Mouse (Mus musculus) cerebellum, adult 9-10 months (tissue): ENCODE measurements around the gene Gpr137c.

Experiments
- DNase-seq: peaks from one replicate; pipeline ENCODE4 v3.0.0; 2022

Gpr137c gene

DNA sequence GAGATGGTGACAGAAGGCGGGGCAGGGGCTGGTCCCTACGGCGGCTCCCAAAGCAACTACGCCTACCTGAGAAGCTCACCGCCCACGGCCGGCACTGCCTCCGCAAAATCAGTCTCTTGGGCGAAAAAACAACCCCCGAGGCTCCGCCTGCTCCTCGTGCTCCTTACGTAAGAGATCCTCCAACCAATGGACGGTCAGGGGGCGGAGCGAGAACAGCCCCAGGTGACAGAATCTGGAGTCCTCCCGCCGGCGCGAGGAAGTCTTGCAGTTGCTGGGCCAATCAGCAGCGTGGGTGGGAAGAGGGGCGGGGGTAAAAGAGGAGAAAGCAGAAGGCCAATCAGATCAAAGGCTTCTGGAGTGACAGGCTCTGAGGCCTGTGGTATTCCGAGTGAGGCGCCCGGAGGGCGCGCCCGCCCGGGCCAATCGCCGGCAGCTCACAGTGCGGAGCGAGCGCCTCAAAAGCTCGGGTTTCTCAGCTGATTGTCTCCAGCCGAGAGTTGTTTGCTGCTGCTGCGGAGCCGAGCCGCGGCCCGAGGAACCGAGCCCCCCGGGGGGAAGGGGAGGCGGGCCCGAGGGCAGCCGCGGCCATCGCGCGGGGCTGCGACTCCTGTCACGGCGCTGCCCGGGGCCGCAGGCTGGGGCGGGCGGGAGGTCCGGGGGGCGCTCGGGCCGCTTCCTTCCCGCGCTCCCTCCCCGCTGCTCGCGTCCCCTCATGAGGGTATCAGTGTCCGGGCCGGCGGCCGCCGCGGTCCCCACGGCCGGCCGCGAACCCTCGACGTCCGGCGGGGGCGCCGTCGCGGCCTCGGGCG lies at the start of gene Gpr137c:
Gpr137c (plus strand) TSS at position 437 of the 809 bp plus-strand sequence.
- peak; percentile 100 for DNase-seq

DNA sequence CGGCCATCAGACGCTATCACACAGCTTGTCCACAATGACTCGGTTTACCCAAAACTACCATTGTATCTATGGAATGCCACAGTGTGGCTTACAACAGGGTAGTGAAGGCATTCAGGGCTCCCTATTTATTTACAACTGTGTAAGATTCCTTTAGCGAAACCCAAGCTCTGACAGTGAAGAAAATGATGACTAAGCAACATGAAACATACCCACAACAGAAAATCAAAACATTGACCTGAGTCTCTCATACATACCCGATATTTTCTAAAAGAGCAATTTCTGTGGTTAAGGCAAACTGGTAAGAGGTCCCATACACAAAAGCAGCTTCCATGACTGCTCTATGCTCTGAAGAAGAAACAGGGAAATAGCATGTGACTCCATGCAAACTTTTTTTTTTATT lies 47.3 kb upstream of the Gpr137c start:
- no peak for DNase-seq

DNA sequence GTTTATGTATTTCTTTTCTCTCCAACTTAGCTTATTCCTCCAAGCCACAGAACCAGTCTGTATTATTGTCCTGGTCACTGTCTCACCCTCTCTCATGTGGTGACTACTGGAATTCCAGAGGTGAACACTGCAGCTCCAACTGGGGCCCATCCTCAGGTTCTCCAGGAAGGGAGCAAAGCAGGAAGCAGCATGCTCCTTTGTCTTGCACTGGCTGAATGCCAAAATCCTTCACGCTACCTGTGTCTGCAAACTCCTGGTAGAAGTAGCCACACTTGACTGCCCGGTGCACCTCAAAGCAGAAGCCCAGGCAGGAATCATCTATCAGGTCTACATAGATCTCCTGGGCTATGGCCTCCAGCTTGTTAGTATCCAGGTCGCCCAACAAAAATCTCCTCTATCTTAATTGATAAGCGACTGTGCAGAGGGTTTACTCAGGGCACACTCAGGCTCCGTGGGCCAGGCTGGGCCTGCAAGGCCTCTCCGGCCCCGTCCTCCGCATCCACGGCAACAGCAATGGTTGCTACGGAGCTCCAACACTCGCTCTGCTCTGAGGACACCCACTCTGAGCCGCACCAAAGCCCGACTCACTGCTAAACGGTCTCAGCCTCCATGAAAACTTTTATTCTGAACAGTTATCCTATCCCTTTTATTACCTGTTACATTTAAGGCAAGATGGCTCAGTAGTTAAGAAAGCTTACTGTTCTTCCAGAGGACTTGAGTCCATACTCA lies 44.3 kb upstream of the Gpr137c start:
- no peak for DNase-seq

DNA sequence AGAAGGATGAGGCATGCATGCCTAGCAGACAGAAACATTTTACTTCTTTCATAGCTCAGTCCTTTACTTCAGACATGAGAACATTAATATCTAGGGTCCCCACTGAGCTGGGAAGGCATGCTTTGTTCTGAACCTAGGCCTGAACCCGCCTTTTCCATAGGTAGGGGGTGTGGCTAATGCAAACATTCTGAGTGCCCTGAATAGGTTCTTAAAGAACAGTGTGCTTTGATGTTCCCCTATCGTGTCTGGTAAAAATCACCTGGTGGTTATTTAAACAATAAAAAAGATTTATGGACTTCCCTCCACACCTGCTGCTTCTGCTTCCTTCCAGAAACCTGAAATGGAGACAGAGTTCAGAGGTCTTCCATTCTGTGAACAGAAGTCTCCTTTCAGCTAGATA lies 40.3 kb upstream of the Gpr137c start:
- no peak for DNase-seq

DNA sequence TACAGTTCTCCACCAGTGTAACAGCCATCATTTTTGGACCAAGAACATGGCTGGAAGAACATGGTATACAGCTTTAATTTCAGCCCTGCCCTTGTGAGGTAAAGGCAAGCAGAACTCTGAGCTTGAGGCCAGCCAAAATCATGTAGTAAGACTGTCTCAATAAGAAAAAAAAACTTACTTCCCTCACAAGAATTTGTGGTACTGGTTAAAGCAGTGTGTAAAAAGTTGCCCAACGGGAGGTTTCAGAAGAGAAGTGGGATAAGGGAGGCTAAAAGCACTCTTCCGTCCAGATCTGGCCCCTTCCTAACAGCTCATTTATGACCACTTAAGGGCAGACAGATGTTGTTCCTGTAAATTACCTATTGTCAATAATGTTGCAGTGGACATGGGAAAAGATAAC lies 39.9 kb upstream of the Gpr137c start:
- DNase-seq = no peak

DNA sequence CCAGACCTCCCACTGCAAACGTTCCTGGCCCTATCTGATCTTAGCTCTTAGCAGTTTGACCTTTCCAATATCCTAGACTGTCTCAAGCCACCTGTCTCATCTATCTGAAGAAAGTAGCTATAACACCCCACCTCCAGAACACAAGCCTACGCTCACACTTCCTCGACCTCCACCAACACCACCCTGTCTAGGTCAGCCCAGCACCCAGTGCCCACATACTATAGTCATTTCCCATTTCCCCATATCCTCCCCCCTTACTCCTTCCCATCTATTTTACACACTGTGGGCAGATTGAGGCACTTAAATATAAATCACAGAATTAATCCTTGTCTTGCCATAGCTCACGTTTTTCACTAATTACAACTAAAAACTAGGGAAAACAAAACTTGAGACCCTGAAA lies 37.9 kb upstream of the Gpr137c start:
- DNase-seq = no peak

DNA sequence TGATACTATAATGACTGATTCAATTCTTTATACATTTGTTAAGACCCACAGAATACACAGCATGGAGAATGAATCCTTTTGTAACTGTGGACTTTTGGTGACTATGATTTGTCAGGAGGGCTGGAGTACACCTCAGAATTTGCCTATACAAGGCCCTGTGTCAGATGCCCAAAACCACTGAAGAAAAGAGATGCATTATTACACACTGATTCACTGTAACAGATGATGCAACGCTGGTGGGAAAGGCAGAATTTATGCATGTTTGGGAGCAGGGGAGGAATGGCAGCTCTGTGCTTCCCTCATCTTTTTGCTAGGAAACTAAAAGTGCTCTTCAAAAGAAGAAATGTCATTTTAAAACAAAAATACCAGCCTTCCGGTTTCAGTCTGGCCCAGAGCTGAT lies 28.5 kb upstream of the Gpr137c start:
- no peak for DNase-seq

DNA sequence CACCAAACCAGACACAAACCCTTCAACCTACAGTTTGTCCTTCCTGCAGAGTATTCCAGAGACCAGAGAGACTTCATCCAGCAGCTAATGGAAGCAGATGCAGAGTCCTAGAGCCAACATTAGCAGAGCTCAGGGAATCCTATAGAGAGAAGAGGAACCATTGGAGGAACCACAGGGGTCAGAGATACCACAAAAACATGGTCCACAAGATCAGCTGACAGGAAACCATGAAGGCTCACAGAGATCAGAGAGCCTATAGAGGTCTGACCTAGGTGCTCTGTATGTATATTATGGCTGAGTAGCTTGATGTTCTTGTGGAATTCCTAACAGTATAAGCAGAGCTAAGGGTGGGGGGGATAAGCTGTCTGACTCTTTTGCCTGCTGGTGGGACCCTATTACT lies 18.9 kb upstream of the Gpr137c start:
- DNase-seq = no peak

DNA sequence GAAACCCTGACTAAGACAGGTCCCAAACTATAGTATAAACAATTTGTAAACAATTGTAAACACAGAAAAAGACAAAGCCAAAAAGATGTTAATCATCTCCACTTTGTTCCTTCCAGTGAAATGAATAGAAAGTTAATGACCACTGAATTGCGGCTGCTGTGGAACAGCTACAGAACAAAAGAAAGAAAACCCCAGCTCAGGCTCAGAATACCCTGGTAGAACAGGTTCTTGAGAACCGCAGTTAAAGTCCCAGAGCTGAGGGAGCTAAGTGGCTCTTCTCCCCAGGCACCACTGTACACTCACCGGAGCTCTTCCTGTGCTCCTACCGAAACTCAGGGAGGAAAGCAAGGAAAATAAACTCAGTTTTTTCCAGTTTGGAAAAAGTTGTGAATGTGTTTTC lies 8.8 kb upstream of the Gpr137c start:
- no peak for DNase-seq

DNA sequence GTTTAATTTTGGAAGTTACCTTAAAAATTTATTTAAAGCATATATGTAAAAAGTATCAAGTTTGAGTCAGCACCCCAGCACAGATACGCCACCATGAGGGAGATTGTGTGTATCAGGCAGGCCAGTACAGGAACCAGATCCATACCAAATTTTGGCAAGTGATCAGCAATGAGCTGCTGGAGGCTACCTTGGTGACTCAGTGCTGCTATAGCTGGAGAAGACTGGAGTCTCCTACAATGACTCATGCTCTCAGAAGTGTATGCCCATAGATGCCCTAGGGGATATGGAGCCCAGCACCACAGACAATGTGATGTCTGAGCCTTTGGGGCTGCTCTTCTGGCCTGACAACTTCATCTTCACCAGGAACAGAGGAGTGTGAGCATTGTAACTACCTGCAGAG lies 8.1 kb upstream of the Gpr137c start:
- no peak for DNase-seq

DNA sequence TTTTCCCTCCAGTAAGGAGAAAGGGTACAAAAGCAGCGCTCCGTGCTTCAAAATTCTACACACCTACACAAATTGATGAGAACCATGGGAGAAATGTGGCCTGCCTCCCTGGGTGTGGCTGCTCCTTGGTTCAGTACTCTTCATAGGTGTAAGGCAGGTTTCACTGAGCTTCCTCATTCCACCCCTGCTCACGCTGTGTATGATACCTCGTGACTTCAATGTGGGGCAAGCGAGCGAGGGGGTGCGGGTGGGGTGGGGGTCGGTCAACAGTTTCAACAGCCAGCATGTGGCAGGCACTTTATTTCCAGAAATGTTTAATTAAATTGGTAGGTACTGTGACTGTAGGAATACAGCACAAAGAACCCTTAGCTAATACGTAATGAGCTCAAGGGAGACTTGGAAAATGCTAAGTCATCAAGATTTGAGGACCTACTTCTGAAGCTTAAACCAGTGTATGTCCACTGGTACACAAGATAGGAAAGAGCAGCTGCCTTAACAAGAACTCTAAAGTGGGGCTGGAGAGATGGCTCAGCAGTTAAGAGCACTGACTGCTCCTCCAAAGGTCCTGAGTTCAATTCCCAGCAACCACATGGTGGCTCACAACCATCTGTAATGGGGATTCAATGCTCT lies 2.7 kb upstream of the Gpr137c start:
- no peak for DNase-seq

DNA sequence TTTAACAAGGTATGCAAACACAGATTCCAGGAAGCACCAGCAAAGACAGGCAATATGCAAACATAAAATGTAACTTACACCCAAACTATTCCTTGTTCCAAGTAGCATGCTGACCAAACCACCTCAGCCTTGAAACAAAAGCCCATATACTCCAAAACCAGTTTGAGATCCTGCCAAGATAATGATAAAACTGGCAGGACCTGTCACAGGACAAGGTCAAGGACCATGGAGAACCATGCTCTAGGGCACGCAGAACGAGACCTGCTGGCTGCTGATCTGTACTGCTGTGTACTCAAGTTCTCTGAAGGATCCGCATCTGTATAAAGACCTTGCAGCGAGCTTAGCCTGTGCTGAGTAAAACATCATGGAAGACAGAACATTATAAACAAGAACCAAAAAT lies 1.8 kb upstream of the Gpr137c start:
- DNase-seq = peak; percentile 51

DNA sequence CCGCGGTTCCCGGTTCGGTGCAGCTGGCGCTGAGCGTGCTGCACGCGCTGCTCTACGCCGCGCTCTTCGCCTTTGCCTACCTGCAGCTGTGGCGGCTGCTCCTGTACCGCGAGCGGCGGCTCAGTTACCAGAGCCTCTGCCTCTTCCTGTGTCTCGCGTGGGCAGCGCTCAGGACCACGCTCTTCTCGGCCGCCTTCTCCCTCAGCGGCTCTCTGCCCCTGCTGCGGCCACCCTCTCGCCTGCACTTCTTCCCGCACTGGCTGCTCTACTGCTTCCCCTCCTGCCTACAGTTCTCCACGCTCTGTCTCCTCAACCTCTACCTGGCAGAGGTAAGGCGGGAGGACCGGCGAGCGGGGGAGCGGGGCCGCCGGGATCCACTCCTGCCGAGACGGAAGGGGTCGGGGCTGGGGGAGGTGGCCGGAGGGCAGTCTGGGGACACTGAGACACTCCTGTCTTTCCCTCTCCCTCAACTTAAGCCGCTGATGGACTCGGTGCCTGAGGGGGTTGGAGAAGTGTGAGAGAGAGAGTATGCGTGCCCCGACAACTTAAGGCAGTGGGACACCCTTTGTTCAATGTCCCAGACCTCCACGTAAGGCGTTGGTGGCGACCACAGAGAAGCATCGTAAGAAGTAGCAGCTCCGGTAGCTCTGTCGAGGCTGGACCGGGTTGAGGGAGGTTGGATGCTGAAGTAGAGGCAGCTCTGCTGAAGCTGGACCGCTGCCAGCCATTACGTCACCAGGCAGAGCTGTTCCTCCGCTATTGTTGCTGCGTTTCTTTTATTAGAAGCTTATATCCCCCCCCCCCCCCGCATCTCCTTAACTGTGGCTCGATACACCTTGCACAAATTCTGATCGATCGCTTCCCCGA lies 806 bp downstream of the Gpr137c start, which contains the start of gene Txndc16:
Txndc16 (minus strand) TSS at position 239 of the 867 bp plus-strand sequence.
- DNase-seq = peak; percentile 91

DNA sequence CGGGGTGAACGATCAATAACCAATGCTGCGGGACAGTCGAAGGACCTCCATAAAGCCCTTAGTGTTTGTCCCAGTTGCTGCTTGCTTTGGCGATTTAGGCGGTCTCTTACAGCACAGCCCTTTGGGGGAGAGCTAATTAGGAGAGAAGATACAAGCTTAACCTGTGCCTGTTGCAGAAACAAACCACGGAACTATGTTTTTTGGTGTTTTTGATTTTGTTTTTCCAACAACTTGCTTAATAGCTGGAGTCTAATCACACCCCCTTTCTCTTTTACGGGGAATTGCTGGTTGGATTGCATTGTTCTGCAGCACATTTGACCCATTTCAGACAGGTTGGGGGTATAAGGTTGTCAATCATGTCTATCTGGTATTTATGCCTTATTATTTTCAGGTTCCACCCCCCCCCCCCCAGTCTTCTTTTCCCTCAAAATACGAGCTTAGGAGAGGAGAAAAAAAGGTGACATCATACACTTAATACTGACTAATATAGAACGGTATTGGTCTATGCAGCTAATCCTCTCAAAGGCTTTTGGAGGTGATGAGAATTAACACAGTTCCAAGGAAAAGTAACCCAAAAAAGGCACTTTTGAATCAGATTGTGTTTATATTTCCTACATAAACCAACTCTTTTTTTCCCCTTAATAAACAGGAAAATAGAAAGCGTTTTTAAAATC lies 1.6 kb downstream of the Gpr137c start:
- DNase-seq = no peak

DNA sequence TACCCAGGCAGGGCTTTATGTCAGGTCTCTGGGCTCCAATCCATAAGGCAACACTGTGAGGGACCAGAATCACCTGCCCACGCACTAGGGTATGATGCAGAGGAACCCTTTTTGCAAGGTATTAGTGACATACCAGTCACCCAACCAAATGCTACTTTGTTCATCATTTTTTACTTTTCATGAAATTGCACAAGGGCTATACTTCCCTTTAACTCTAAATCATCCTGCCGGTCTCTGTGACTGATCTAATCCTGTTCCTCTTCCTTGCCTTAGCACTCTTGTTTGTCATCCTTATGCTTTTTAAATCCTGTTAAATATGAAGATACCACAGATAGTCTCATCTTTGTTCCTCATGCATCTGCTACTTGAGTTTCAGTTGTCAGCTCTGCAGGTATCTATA lies 19.5 kb downstream of the Gpr137c start:
- DNase-seq = no peak

DNA sequence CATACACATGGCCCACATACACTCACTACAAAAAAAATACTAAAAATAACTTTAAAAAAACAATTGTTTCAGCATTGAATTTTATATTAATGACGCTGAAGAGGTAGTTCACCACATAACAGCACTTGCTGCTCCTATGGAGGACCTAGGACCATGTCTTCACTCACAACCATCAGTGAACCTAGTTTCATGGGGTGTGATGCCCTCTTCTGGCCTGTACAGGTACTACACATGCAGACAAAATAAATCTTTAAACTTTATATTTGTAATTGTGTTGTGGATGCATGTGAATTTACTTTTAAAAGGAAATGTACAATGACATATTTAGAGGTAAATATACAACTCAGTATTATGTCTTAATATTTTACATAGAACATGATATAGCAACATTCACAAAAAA lies 22.1 kb downstream of the Gpr137c start:
- DNase-seq = no peak

DNA sequence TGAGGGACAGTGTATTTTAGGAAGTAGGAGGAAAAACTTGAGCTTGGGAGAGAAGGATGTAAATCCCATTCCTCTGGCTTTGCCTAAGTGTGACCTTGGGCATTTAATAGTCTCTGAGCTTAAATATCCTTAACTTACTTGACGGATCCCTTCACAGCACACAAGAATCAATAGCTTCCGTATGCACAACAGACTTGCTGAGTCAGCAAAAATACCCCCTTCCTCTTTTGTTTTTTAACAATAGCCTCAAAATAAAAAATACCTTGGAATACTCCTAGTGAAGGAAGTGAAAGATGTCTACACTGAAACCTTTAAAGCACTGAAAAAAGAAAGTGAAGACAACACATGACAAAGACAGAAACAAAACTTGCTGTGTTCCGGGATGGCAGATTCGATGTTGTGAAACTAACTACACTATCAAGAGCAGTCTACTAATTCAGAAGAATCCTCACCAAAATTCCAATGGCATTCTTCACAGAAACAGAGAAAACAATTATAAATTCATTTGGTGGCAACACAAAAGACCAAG lies 32.1 kb downstream of the Gpr137c start:
- no peak for DNase-seq

DNA sequence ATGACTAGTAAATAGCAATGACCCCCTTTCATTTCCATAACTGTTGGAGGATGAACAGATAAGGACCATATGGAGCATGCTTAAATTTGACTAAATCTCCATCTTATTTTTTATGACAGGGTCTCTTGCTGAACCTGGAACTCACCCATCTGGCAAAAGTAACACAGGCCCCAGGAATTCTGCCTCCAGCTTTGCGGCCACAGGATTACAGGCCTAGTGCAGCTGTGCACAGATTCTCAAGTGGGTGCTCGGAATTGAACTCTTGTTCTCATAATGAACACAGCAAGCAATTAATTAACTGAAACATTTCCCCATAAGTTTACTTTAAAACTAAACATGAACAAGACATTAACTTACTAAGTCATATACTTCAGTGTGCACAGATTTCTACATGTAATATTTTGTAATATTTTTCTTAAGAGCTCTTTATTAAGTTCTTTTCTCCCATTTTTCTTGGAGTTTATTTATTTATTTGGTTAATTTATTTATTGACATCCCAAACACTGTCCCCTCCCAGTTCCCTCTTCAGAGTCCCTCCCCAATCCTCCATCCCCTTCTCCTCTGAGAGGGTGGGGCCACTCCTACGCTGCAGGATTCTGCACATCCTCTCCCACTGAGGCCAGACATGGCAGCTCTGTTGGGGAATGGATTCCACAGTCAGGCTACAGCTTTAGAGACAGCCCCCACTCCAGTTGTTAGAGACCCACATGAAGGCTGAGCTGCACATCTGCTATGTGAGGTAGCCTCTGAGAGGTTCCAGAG lies 44.5 kb downstream of the Gpr137c start:
- no peak for DNase-seq

DNA sequence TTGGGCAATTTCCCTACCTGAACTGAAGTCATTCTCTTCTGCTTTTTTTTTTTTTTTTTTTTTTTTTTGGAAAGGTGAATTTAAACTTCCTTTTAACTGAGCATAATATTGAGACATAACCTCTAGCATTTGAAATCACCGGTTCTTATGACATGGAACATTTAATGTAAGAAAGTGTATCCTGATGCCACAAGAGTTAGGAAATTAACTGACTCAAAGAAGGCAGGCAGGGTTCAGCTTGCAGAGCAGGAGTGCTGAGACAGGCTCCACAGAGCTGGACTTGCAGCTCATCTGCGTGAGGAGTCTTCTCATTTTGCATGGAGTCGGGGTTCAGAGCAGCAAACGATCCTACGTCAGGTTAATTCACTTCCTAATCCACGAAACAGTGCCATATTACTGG lies 56.3 kb downstream of the Gpr137c start:
- no peak for DNase-seq

DNA sequence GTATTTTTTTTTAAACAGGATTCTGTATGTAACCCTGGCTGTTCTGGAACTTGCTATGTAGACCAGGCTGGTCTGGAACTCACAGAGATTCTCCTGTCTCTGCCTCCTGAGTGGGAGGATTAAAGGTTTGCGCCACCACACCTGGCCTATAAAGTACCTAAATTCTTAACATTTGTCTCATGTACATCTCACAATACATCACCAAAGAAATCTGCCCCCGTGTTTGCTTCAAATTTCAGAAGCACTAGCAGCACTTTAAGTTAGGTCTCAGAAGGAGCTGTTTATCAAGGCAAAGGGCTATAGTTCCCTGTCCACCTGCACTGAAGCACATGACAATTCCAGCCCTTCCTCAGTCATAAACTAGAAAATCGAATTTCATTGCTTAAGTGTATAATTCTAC lies 62.5 kb downstream of the Gpr137c start:
- DNase-seq = no peak

DNA sequence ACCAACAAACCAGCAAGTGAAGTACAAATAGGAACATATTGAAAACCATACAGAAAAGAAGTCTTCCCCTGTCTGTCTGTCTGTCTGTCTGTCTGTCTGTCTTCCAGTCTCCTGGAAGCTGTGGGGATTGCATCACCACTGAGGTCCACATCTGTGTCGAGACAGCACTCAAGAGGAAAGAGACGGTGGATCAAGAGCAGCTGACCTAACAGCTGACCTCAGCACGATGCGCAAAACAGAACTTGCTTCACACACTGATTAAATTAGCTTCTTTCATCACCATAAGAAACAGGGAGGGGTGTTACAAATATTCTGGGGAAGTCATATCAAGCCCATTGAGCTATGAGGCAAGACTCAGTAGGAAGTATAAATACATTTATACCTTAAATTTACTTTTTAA lies 72.1 kb downstream of the Gpr137c start:
- DNase-seq = no peak
